Mouse (Mus musculus) testis, adult 2 months (tissue): ENCODE measurements around the gene Parp8.

Experiments used
- CTCF ChIP-seq: fragments of 200-500 bp; IDR thresholded peaks from 2 replicates; pipeline ENCODE4 v1.5.1; 2012; ENCODE audit warnings: low read depth, mild to moderate bottlenecking, inconsistent platforms, low read length, moderate library complexity; ENCODE audit not compliant: control insufficient read depth, insufficient read depth, insufficient replicate concordance
- POLR2A ChIP-seq: fragments of 200-500 bp; IDR thresholded peaks from 2 replicates; pipeline ENCODE4 v1.6.1; 2012; ENCODE audit warnings: low read depth, mild to moderate bottlenecking, inconsistent platforms, low read length, moderate library complexity; ENCODE audit not compliant: control insufficient read depth

- TF ChIP-seq POLR2A (no peak), CTCF (no peak)
Measured at GRCm38 (mm10) chr13:117025226-117026067, at the start of gene Parp8.
